Mouse (Mus musculus) small intestine, adult 2 months (tissue): Measurements from ENCODE around the gene Taf5l.

Source experiments
- CTCF ChIP-seq: fragments of 200-500 bp; IDR thresholded peaks from 2 replicates; pipeline ENCODE4 v1.5.1; 2012; ENCODE audit warnings: low read depth, mild to moderate bottlenecking, control low read depth, inconsistent platforms, low read length, moderate library complexity, mixed read lengths; ENCODE audit not compliant: insufficient replicate concordance, insufficient read length; ENCODE audit errors: extremely low read depth
- POLR2A ChIP-seq: fragments of 200-500 bp; IDR thresholded peaks from 2 replicates; pipeline ENCODE4 v1.6.1; 2012; ENCODE audit warnings: low read depth, mild to moderate bottlenecking, control low read depth, inconsistent platforms, low read length, moderate library complexity

- no peak for TF ChIP-seq CTCF
- no peak for TF ChIP-seq POLR2A
These were observed 67.5 kb downstream of the Taf5l start for GRCm38 (mm10) chr8:123953686-123954085.
